Mouse (Mus musculus): ENCODE results near the gene Rnf181. TPM values are rescaled to one million over a fixed set of nuclear protein-coding genes. Genes with fewer than 3 reads are reported as not detected.
A peak's percentile ranks its signal among the peaks of the same experiment; 100 is the strongest.

Rnf181 gene
- polyA plus RNA-seq, 1 experiment = 14.4 TPM

DNA sequence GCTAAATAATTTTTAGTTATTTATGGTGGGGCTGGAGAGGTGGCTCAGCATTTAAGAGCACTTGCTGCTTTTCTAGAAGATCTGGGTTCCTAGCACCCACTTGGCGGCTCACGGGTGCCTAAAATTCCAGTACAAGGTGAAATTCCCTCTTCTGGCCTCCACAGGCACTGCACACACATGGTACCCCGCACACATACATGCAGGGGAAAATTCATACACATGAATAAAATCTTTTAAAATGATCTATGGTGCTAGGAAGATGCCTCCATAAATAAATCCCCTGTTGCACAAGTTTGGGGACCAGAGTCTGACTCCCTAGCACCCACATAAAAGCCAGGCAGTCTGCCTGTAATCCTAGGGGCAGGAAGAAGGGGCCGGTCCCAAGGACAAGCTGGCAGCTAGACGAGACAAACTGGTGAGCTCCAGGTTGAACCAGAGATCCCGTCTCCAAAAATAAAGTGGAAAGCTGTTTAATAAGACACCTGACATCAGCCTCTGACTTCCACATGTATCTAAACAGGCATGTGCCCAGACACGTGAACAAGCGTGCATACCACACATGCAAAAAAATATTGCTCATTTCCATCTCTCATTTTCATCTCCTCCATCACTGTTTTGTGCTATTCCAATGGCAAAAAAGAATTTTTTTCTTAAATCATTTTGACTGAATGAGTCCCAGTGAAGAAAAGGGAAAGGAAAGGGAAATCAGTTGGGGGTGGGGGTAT is 11.9 kb upstream of the Rnf181 start:
- Histone ChIP-seq H3K27me3 (ENCODE audit: control insufficient read depth) (no peaks in the 10 kb centered on the region), H3K4me1 (ENCODE audit: control insufficient read depth) (peaks cover 86% of the 10 kb centered on the region), H3K9me3 (ENCODE audit: control insufficient read depth, low read length) (no peaks in the 10 kb centered on the region), H3K4me3 (replicated peaks) (peak overlapping the region; percentile 95), H3K36me3 (ENCODE audit: control insufficient read depth) (peaks cover 58% of the 10 kb centered on the region)
- no peak for TF ChIP-seq GATA1 (IDR thresholded peaks at IDR 0.05; ENCODE audit: low read length)
- no peak for TF ChIP-seq TAL1 (IDR thresholded peaks at IDR 0.05; ENCODE audit: low read length)

DNA sequence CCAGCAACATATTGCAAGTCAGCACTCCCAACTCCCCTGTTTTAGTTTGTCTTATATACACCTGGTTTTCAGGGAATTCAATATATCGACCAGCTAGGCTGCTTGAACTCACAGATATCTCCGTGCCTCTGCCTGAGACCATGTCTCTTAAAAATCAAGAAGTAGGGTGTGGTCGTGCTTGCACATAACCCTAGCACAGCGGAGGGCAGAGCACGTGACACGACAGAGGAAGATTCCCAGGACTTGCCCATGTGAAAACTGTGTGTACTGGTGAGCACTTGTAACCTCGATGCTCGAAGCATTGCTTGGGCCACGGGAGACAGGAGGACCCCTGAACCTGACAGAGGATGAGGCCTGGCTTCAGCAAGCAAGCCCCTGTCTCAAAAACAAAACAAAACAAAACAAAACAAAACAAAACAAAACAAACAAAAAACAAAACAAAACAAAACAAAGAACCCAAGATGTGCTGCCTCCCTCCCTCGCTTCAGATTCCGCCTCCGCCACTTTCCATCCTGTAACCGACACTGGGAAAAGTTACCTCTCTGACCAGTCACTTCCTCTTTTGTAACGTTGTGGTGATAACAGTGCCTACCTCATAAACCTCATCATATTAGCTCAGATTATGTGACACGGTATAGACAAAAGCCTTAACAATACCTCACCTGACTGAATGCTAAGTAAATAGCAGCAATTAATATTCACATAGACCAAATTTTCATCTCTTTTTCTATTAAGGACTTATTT is 8.2 kb upstream of the Rnf181 start:
- peaks cover 74% of the 10 kb centered on the region for H3K36me3 ChIP-seq (ENCODE audit: control insufficient read depth)
- no peak for TF ChIP-seq TAL1 (IDR thresholded peaks at IDR 0.05; ENCODE audit: low read length)
- TF ChIP-seq GATA1 (IDR thresholded peaks at IDR 0.05; ENCODE audit: low read length) = no peak
- H3K4me1 ChIP-seq (ENCODE audit: control insufficient read depth) = peaks cover 81% of the 10 kb centered on the region
- H3K27me3 ChIP-seq (ENCODE audit: control insufficient read depth) = no peaks in the 10 kb centered on the region
- H3K9me3 ChIP-seq (ENCODE audit: control insufficient read depth, low read length) = no peaks in the 10 kb centered on the region
- H3K4me3 ChIP-seq (replicated peaks) = peak overlapping the region; percentile 43

DNA sequence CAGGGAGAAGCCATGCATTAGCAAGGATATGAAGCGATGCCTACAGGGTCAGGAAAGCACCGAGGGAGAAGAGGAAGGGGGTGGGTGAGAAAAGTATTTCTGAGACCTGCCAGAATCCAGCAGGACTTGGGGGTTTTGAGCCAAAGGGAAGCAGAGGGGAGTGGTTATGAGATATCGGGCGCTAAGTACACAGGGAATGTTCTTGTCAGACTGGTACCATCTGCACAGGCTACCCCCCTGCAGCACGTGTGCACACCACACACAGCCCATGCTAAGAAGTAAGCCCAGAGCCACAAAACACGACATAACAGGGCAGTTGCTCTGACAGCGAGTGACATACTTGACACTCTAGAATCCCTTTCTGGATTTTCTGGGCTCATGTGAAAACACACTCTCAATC is 7.5 kb upstream of the Rnf181 start:
- H3K9me3 ChIP-seq (ENCODE audit: control insufficient read depth, low read length) = no peaks in the 10 kb centered on the region
- H3K4me3 ChIP-seq (replicated peaks) = no peak overlapping the region
- H3K27me3 ChIP-seq (ENCODE audit: control insufficient read depth) = no peaks in the 10 kb centered on the region
- peaks cover 80% of the 10 kb centered on the region for H3K4me1 ChIP-seq (ENCODE audit: control insufficient read depth)
- TF ChIP-seq TAL1 (IDR thresholded peaks at IDR 0.05; ENCODE audit: low read length) (no peak), GATA1 (IDR thresholded peaks at IDR 0.05; ENCODE audit: low read length) (no peak)
- peaks cover 81% of the 10 kb centered on the region for H3K36me3 ChIP-seq (ENCODE audit: control insufficient read depth)

DNA sequence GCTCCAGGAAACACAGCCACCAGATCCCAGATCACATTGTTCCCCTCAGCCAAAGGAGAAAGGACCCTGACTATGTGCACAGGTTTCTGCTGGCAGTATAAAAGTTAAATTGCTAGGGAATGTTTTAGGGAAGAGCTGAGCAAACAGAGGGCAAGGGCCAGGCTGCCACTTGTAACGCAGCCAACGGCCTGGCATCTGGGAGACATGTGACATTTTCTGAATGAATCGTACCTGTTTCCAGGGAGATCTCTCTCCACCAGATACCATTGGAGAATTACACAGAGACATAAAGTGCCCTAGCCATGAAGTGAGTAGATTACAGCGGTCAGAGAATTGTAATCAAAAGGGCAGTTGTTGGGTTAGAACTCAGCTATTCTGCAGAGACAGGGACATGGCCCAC is 6.4 kb upstream of the Rnf181 start:
- no peak for TF ChIP-seq TAL1 (IDR thresholded peaks at IDR 0.05; ENCODE audit: low read length)
- no peak for TF ChIP-seq GATA1 (IDR thresholded peaks at IDR 0.05; ENCODE audit: low read length)
- Histone ChIP-seq H3K4me3 (replicated peaks) (no peak overlapping the region), H3K36me3 (ENCODE audit: control insufficient read depth) (peaks cover 85% of the 10 kb centered on the region), H3K9me3 (ENCODE audit: control insufficient read depth, low read length) (no peaks in the 10 kb centered on the region), H3K27me3 (ENCODE audit: control insufficient read depth) (no peaks in the 10 kb centered on the region), H3K4me1 (ENCODE audit: control insufficient read depth) (peaks cover 70% of the 10 kb centered on the region)

DNA sequence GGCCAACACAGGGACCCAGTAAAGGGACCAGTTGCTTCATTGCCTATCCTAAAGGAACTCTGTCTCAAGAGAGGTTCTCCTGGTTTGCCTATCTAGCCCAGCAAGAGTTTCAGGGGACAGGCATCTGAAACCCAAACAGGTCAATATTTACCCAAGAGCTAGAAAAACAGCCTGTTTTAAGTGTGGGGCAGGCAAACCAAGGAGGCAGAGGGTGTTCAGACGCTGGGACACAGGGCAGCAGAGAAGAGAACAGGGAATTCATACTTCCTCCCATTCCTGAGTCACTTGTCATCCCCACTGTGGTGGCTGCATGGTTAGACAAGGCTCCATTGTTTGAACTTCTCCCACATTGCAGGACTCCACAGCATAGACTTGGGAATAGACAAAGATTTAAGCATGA is 4.8 kb upstream of the Rnf181 start:
- peaks cover 76% of the 10 kb centered on the region for H3K36me3 ChIP-seq (ENCODE audit: control insufficient read depth)
- no peaks in the 10 kb centered on the region for H3K27me3 ChIP-seq (ENCODE audit: control insufficient read depth)
- peaks cover 60% of the 10 kb centered on the region for H3K4me1 ChIP-seq (ENCODE audit: control insufficient read depth)
- TF ChIP-seq TAL1 (IDR thresholded peaks at IDR 0.05; ENCODE audit: low read length) (no peak), GATA1 (IDR thresholded peaks at IDR 0.05; ENCODE audit: low read length) (no peak)
- H3K9me3 ChIP-seq (ENCODE audit: control insufficient read depth, low read length) = no peaks in the 10 kb centered on the region
- H3K4me3 ChIP-seq (replicated peaks) = no peak overlapping the region

DNA sequence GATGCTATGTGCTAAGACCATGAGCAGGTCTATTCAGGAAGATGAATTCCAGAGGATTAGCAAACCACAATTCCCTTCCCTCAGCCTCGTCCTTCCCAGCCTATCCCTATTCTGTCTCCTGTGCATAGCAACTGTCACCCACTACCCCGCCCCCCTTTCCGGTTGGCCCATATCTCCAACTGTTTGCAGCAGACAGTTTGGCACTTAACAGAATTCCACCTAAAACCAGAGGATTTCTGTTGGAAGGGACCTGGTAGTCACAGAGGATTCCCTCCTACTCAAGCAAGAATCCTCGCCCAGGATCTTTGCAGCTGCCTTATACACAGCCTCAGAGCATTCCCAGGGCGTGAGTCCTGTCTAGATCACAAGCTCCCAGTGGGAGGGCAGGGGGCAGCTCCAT is 4.4 kb upstream of the Rnf181 start:
- Histone ChIP-seq H3K4me1 (ENCODE audit: control insufficient read depth) (peaks cover 58% of the 10 kb centered on the region), H3K4me3 (replicated peaks) (no peak overlapping the region), H3K27me3 (ENCODE audit: control insufficient read depth) (no peaks in the 10 kb centered on the region), H3K36me3 (ENCODE audit: control insufficient read depth) (peaks cover 73% of the 10 kb centered on the region), H3K9me3 (ENCODE audit: control insufficient read depth, low read length) (no peaks in the 10 kb centered on the region)
- no peak for TF ChIP-seq TAL1 (IDR thresholded peaks at IDR 0.05; ENCODE audit: low read length)
- TF ChIP-seq GATA1 (IDR thresholded peaks at IDR 0.05; ENCODE audit: low read length) = no peak

DNA sequence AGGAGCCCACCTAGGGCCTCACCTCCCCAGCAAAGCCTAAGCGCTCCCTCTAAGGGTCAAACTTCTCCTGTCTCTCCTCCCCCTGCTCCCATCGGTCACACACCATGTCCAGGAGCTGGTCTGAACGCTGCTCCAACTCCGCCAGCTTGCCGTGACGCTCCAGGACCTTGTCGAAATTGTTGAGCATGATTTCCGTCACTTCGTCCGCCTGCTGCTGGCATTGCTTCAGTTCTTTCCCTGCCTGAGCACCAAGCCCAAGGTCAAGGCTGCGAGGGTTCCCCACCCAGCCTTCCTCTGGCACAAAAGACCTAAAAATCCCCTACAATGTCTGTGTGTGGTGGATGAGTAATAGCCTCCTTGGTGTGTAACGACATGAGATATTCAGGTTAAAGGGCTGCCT is 3.3 kb upstream of the Rnf181 start:
- no peak for TF ChIP-seq GATA1 (IDR thresholded peaks at IDR 0.05; ENCODE audit: low read length)
- no peak for TF ChIP-seq TAL1 (IDR thresholded peaks at IDR 0.05; ENCODE audit: low read length)
- peaks cover 66% of the 10 kb centered on the region for H3K36me3 ChIP-seq (ENCODE audit: control insufficient read depth)
- H3K9me3 ChIP-seq (ENCODE audit: control insufficient read depth, low read length) = no peaks in the 10 kb centered on the region
- H3K4me3 ChIP-seq (replicated peaks) = no peak overlapping the region
- no peaks in the 10 kb centered on the region for H3K27me3 ChIP-seq (ENCODE audit: control insufficient read depth)
- peaks cover 50% of the 10 kb centered on the region for H3K4me1 ChIP-seq (ENCODE audit: control insufficient read depth)

DNA sequence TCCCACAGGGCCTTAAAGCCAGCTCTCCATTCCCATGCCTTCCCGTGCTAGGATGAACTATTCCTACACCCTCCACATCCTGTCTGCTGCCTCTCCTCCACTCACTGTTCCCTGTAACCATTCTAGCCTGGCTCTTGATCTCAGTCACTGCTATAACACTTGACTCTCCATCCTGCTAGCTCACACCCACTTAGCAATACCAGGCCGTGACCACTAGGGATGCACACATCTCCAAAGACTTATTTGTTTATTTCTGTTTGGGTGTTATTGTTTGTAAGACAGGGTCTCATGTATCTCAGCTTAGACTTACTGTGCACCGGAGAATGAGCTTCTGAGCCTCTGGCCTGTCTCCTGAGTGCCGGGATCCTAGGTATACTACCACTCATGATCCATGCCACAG is 2.8 kb upstream of the Rnf181 start:
- peaks cover 64% of the 10 kb centered on the region for H3K36me3 ChIP-seq (ENCODE audit: control insufficient read depth)
- H3K4me3 ChIP-seq (replicated peaks) = no peak overlapping the region
- no peaks in the 10 kb centered on the region for H3K9me3 ChIP-seq (ENCODE audit: control insufficient read depth, low read length)
- H3K4me1 ChIP-seq (ENCODE audit: control insufficient read depth) = peaks cover 48% of the 10 kb centered on the region
- TF ChIP-seq TAL1 (IDR thresholded peaks at IDR 0.05; ENCODE audit: low read length) (no peak), GATA1 (IDR thresholded peaks at IDR 0.05; ENCODE audit: low read length) (no peak)
- no peaks in the 10 kb centered on the region for H3K27me3 ChIP-seq (ENCODE audit: control insufficient read depth)

DNA sequence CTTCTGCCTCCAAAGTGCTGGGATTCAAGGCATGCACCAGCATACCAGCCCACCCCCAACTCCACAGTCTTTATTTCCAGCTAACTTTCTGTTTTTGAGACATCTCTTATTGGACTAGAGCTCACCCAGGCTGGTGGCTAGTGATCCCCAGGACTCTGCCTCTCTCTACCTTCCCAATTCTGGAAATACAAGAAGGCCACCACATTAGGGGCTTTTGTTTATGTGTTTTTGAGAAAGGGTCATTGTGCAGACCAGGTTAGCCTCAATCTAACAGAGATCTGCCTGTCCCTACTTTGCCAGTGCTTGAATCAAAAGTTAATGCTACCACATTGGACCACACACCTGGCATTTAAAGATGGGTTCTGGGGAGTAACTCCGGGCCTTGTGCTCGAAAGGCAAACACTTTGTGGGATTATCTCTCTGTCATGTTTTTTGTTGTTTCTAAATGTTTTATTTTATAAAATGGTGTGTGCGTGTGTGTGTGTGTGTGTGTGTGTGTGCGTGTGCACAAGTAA is 761 bp upstream of the Rnf181 start:
- Histone ChIP-seq H3K4me1 (ENCODE audit: control insufficient read depth) (peaks cover 45% of the 10 kb centered on the region), H3K4me3 (replicated peaks) (no peak overlapping the region), H3K9me3 (ENCODE audit: control insufficient read depth, low read length) (no peaks in the 10 kb centered on the region), H3K36me3 (ENCODE audit: control insufficient read depth) (peaks cover 46% of the 10 kb centered on the region), H3K27me3 (ENCODE audit: control insufficient read depth) (no peaks in the 10 kb centered on the region)
- TF ChIP-seq TAL1 (IDR thresholded peaks at IDR 0.05; ENCODE audit: low read length) (no peak), GATA1 (IDR thresholded peaks at IDR 0.05; ENCODE audit: low read length) (no peak)

Data from erythroblast, embryonic 14.5 days (primary cell).